Comparison of ENCODE assay signal across 18 mouse cellular contexts in the genomic region with DNA sequence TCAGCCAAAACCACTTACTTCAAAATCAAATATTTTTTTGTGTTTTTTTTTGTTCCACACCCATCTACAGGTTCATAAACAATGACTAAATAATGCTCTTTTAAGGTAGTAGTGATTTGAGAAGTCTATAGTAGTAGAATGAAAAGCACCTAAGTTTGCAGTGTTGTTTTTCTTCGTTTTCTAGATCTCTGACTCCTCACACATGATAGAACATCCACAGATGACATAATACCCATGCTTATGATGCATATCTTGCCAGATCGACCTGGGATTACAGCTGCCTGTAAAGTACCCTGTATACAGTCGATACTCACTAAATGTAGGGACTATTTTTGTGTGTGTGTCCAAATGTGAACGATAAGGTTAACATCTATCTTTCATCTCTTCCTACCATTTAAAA.
"Had no signal": no experiment of that assay in that cellular context is flagged by ENCODE, and none has a peak within 500 bp of the region (broad histone marks: within the 10 kb centered on the region; RNA-seq: fewer than 3 reads in every experiment).

No protein-coding gene starts in this region.

- H3K27ac ChIP-seq: midbrain, embryonic 10.5 days; midbrain, embryonic 12.5 days; neural tube, embryonic 13.5 days; neural tube, embryonic 15.5 days had no signal

- DNase-seq: lung, embryonic 14.5 days; lung, postnatal 10 days; lung, postnatal 4 days; midbrain, embryonic 14.5 days; retina, postnatal 1 day; right cerebral cortex, adult 18-20 months; right cerebral cortex, postnatal 25 days; right cerebral cortex, postnatal 4 days; spleen, adult 18-20 months; thymus, adult 18-20 months; thymus, postnatal 14 days; thymus, postnatal 36 days had no signal

- ATAC-seq: midbrain, embryonic 16.5 days had no signal

- H3K4me3 ChIP-seq: midbrain, embryonic 10.5 days; midbrain, embryonic 12.5 days; myocyte; neural tube, embryonic 13.5 days; neural tube, embryonic 15.5 days had no signal
